Mouse (Mus musculus) liver, postnatal 0 days (tissue): Measurements from ENCODE around the gene Rbm15b. TPM values are rescaled to one million over a fixed set of nuclear protein-coding genes. Genes with fewer than 3 reads are reported as not detected.

Experiments used
- ATAC-seq: fragments of 200-750 bp; cut with Nextera tagmentation; 2 replicates; pipeline ENCODE4 v1.8.0; 2017; ENCODE audit warnings: mild to moderate bottlenecking, moderate library complexity
- DNase-seq: peaks from one replicate; pipeline ENCODE4 v3.0.0-alpha.2; 2016
- H3K27ac ChIP-seq: fragments of 300-500 bp; sonication (generic); 2 replicates; pipeline ENCODE4 v1.5.1; 2014; ENCODE audit warnings: antibody characterized with exemption, moderate library complexity, mild to moderate bottlenecking, low read depth
- H3K27me3 ChIP-seq: fragments of 300-500 bp; sonication (generic); 2 replicates; pipeline ENCODE4 v1.6.1; 2014; ENCODE audit warnings: low read length, control low read depth, mixed read lengths; ENCODE audit not compliant: insufficient read depth
- H3K36me3 ChIP-seq: fragments of 300-500 bp; sonication (generic); replicated peaks from 2 replicates; pipeline ENCODE4 v1.6.1; 2014; ENCODE audit warnings: mild to moderate bottlenecking, control low read depth, low read length, moderate library complexity, mixed read lengths; ENCODE audit not compliant: insufficient read depth
- H3K4me1 ChIP-seq: fragments of 300-500 bp; sonication (generic); 2 replicates; pipeline ENCODE4 v1.6.1; 2014; ENCODE audit warnings: antibody characterized with exemption, mild to moderate bottlenecking, control low read depth; ENCODE audit not compliant: insufficient read depth
- H3K4me2 ChIP-seq: fragments of 300-500 bp; sonication (generic); 2 replicates; pipeline ENCODE4 v1.6.1; 2014; ENCODE audit warnings: low read depth, mild to moderate bottlenecking, low read length, moderate library complexity, mixed read lengths
- H3K4me3 ChIP-seq: fragments of 300-500 bp; sonication (generic); 2 replicates; pipeline ENCODE4 v1.5.1; 2014; ENCODE audit warnings: low read depth, low read length
- H3K9ac ChIP-seq: fragments of 300-500 bp; sonication (generic); replicated peaks from 2 replicates; pipeline ENCODE4 v1.6.1; 2014; ENCODE audit warnings: mild to moderate bottlenecking, moderate library complexity
- H3K9me3 ChIP-seq: fragments of 300-500 bp; sonication (generic); 2 replicates; pipeline ENCODE4 v1.6.1; 2016; ENCODE audit warnings: mild to moderate bottlenecking, control low read depth, low read length, mixed read lengths
- CTCF ChIP-seq: sonication (generic); IDR thresholded peaks from 2 replicates; pipeline ENCODE4 v1.5.1; 2016; ENCODE audit warnings: antibody characterized with exemption, low read depth
- EP300 ChIP-seq: IDR thresholded peaks from 2 replicates; pipeline ENCODE4 v1.6.1; 2016; ENCODE audit warnings: antibody characterized with exemption, low read depth, mild to moderate bottlenecking
- WGBS: fragments of 180-500 bp; shearing (Covaris S2); extraction: QIAGEN DNeasy Blood & Tissue Kit; methylation state at CpG from one replicate; pipeline ENCODE4 v1.1.7; 2014; ENCODE audit not compliant: insufficient replicate concordance; 5-methylcytosine and 5-hydroxymethylcytosine counted together
- polyA plus RNA-seq: library from polyadenylated mRNA; unstranded; fragments of >200 nt; fragmentation: Nextera tagmentation; extraction: Ambion mirVana; gene quantifications from 2 replicates; pipeline ENCODE4 v1.2.1, GENCODE M21; 2015

The Rbm15b gene
- 1.4 and 2.2 TPM in 2 replicates for polyA plus RNA-seq

GRCm38 (mm10) chr9:106886828-106887702, at the start of gene Rbm15b:
Rbm15b (minus strand) TSS chr9:106887428.
- DNase-seq, result peak; percentile 99
- TF ChIP-seq CTCF (peak; percentile 91), EP300 (no peak)
- H3K9me3 ChIP-seq, result no peaks in the 10 kb centered on the region
- peak within 1 kb of the TSS; percentile 93 for H3K9ac ChIP-seq
- H3K27me3 ChIP-seq, result no peaks in the 10 kb centered on the region
- H3K4me1 ChIP-seq, result peaks cover 48% of the 10 kb centered on the region
- H3K4me3 ChIP-seq, result peak within 1 kb of the TSS; percentile 94
- peak; percentile 75 for ATAC-seq
- peak within 1 kb of the TSS; percentile 85 for H3K27ac ChIP-seq
- WGBS, result 3% methylated on average over 50 of the region's 101 CpGs
- peak within 1 kb of the TSS; percentile 98 for H3K4me2 ChIP-seq
- peaks cover 43% of the 10 kb centered on the region for H3K36me3 ChIP-seq

- H3K27ac ChIP-seq, result no peak overlapping the region
- no peak overlapping the region for H3K4me3 ChIP-seq
- H3K36me3 ChIP-seq, result no peaks in the 10 kb centered on the region
- TF ChIP-seq EP300, result no peak
- TF ChIP-seq CTCF, result no peak
- H3K27me3 ChIP-seq, result no peaks in the 10 kb centered on the region
- H3K4me1 ChIP-seq, result no peaks in the 10 kb centered on the region
- H3K4me2 ChIP-seq, result no peak overlapping the region
- WGBS, result 69% methylated on average over 1 of the region's 1 CpGs
- no peak overlapping the region for H3K9ac ChIP-seq
- ATAC-seq (no peak), DNase-seq (no peak)
- H3K9me3 ChIP-seq, result no peaks in the 10 kb centered on the region
These were observed 47.8 kb upstream of the Rbm15b start for GRCm38 (mm10) chr9:106934998-106935397.

GRCm38 (mm10) chr9:106914878-106915277, 27.6 kb upstream of the Rbm15b start:
- Histone ChIP-seq H3K4me2 (no peak overlapping the region), H3K36me3 (no peaks in the 10 kb centered on the region), H3K4me3 (no peak overlapping the region), H3K9me3 (no peaks in the 10 kb centered on the region), H3K9ac (no peak overlapping the region), H3K4me1 (no peaks in the 10 kb centered on the region), H3K27me3 (no peaks in the 10 kb centered on the region), H3K27ac (no peak overlapping the region)
- TF ChIP-seq CTCF, result no peak
- no peak for TF ChIP-seq EP300
- no peak for DNase-seq
- ATAC-seq, result no peak
- 75% methylated on average over 6 of the region's 6 CpGs for WGBS

- ATAC-seq (no peak), DNase-seq (no peak)
- TF ChIP-seq EP300 (no peak), CTCF (peak; percentile 40)
- Histone ChIP-seq H3K9ac (no peak overlapping the region), H3K4me3 (no peak overlapping the region), H3K27me3 (no peaks in the 10 kb centered on the region), H3K9me3 (no peaks in the 10 kb centered on the region), H3K36me3 (no peaks in the 10 kb centered on the region), H3K27ac (no peak overlapping the region), H3K4me2 (no peak overlapping the region), H3K4me1 (no peaks in the 10 kb centered on the region)
- WGBS, result 5% methylated on average over 1 of the region's 1 CpGs
These were observed 26.5 kb upstream of the Rbm15b start for GRCm38 (mm10) chr9:106913759-106914158.

GRCm38 (mm10) chr9:106911624-106912023, 24.4 kb upstream of the Rbm15b start:
- Histone ChIP-seq H3K4me1 (0 out of 2 replicates have a peak, but pooled peaks cover 3% of the 10 kb centered on the region), H3K9ac (no peak overlapping the region), H3K4me2 (no peak overlapping the region), H3K27ac (no peak overlapping the region), H3K9me3 (no peaks in the 10 kb centered on the region), H3K36me3 (no peaks in the 10 kb centered on the region), H3K27me3 (no peaks in the 10 kb centered on the region), H3K4me3 (no peak overlapping the region)
- ATAC-seq (no peak), DNase-seq (no peak)
- 59% methylated on average over 1 of the region's 1 CpGs for WGBS
- TF ChIP-seq CTCF, result no peak
- no peak for TF ChIP-seq EP300

GRCm38 (mm10) chr9:106908715-106909114, 21.5 kb upstream of the Rbm15b start:
- no peak overlapping the region for H3K4me2 ChIP-seq
- H3K4me1 ChIP-seq, result 0 out of 2 replicates have a peak, but pooled peaks cover 3% of the 10 kb centered on the region
- H3K27ac ChIP-seq, result no peak overlapping the region
- TF ChIP-seq CTCF (no peak), EP300 (no peak)
- ATAC-seq, result peak; percentile 82
- no peaks in the 10 kb centered on the region for H3K9me3 ChIP-seq
- H3K36me3 ChIP-seq, result no peaks in the 10 kb centered on the region
- DNase-seq, result peak; percentile 27
- WGBS, result 16% methylated on average over 5 of the region's 5 CpGs
- no peaks in the 10 kb centered on the region for H3K27me3 ChIP-seq
- no peak overlapping the region for H3K9ac ChIP-seq
- no peak overlapping the region for H3K4me3 ChIP-seq
